Mouse (Mus musculus) hindbrain, postnatal 0 days (tissue): ENCODE results near the gene Btbd35f12. TPM values are rescaled to one million over a fixed set of nuclear protein-coding genes. Genes with fewer than 3 reads are reported as not detected.
"Not testable (repeated sequence)": the region's sequence is repeated elsewhere in the genome, so short reads cannot be mapped to it uniquely, and the experiment has no call there.

ENCODE experiments used
- ATAC-seq: fragments of 200-750 bp; cut with Nextera tagmentation; 2 replicates; pipeline ENCODE4 v1.8.0; 2017; ENCODE audit warnings: mild to moderate bottlenecking, moderate TSS enrichment, moderate library complexity
- DNase-seq: peaks from one replicate; pipeline ENCODE4 v3.0.0-alpha.2; 2015; ENCODE audit warnings: low spot score
- H3K27ac ChIP-seq: fragments of 300-500 bp; sonication (generic); 2 replicates; pipeline ENCODE4 v1.5.1; 2014; ENCODE audit warnings: mild to moderate bottlenecking
- H3K27me3 ChIP-seq: fragments of 300-500 bp; sonication (generic); 2 replicates; pipeline ENCODE4 v1.6.1; 2014; ENCODE audit warnings: low read length, mixed read lengths; ENCODE audit not compliant: insufficient read depth
- H3K36me3 ChIP-seq: fragments of 300-500 bp; sonication (generic); 2 replicates; pipeline ENCODE4 v1.6.1; 2014; ENCODE audit warnings: low read length, mixed read lengths; ENCODE audit not compliant: insufficient read depth
- H3K4me1 ChIP-seq: fragments of 300-500 bp; sonication (generic); 2 replicates; pipeline ENCODE4 v1.6.1; 2014; ENCODE audit warnings: antibody characterized with exemption, low read length, mixed read lengths; ENCODE audit not compliant: insufficient read depth
- H3K4me2 ChIP-seq: fragments of 300-500 bp; sonication (generic); 2 replicates; pipeline ENCODE4 v1.6.1; 2014; ENCODE audit warnings: low read depth, mild to moderate bottlenecking, low read length, moderate library complexity, mixed read lengths
- H3K4me3 ChIP-seq: fragments of 300-500 bp; sonication (generic); 2 replicates; pipeline ENCODE4 v1.5.1; 2014; ENCODE audit warnings: low read length
- H3K9ac ChIP-seq: fragments of 300-500 bp; sonication (generic); replicated peaks from 2 replicates; pipeline ENCODE4 v1.6.1; 2014; ENCODE audit warnings: mild to moderate bottlenecking, low read length, moderate library complexity, mixed read lengths
- H3K9me3 ChIP-seq: fragments of 300-500 bp; sonication (generic); 2 replicates; pipeline ENCODE4 v1.6.1; 2016; ENCODE audit warnings: low read length, mixed read lengths
- WGBS: fragments of 180-500 bp; shearing (Covaris S2); extraction: QIAGEN DNeasy Blood & Tissue Kit; methylation state at CpG from one replicate; pipeline ENCODE4 v1.1.7; 2014; 5-methylcytosine and 5-hydroxymethylcytosine counted together
- polyA plus RNA-seq: library from polyadenylated mRNA; unstranded; fragments of >200 nt; fragmentation: Nextera tagmentation; extraction: Ambion mirVana; gene quantifications from 2 replicates; pipeline ENCODE4 v1.2.1, GENCODE M21; 2015
- total RNA-seq: library from RNA; depleted of rRNA; stranded (reverse); fragments of >200 nt; gene quantifications from 2 replicates; pipeline ENCODE4 v1.2.3, GENCODE M21; 2014; rRNA removed

The Btbd35f12 gene
- total RNA-seq (not detected in 2 replicates), polyA plus RNA-seq (not detected in 2 replicates)

GRCm38 (mm10) chrX:33313079-33313478, at the start of gene Btbd35f12:
Gene Btbd35f12, plus strand, starts transcription at chrX:33313379.
- not testable (repeated sequence) for H3K4me3 ChIP-seq, H3K9me3 ChIP-seq, H3K4me1 ChIP-seq, H3K36me3 ChIP-seq, H3K4me2 ChIP-seq, DNase-seq, H3K27me3 ChIP-seq, H3K9ac ChIP-seq, H3K27ac ChIP-seq, ATAC-seq
- WGBS, result no CpG with 5 or more reads among the region's 3 CpGs

DNA sequence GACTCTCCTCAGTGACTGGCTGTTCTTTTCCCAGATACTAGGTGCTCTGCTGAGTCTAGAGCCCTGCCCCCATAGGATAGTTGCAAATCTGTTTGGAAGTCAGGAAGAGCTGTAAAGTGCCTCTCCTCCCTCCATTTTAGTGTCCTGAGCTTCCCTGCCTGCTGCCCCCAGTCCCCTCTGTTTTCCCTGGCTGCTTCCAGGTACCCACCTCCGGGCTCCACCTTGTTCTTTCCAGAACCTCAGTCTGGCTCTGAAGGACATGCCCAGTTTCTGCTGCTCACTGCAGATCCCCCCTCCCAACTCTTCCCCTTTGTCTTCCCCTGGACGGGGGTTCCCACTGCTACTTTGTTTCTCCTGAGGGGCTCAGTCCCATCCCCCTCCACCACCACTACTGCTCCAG, 40.1 kb downstream of the Btbd35f12 start:
- DNase-seq, H3K4me3 ChIP-seq, H3K4me1 ChIP-seq, H3K27me3 ChIP-seq, H3K36me3 ChIP-seq, H3K27ac ChIP-seq, H3K4me2 ChIP-seq, ATAC-seq, H3K9me3 ChIP-seq, H3K9ac ChIP-seq: not testable (repeated sequence)
- WGBS, result 85% methylated on average over 2 of the region's 2 CpGs

Other genes starting within 250 kb of the Btbd35f12 start
- gene Spin2-ps6, start 78.5 kb upstream of the Btbd35f12 start, total RNA-seq, result not detected in 2 replicates
- not detected in 2 replicates for gene Spin2-ps6, start 78.5 kb upstream of the Btbd35f12 start, polyA plus RNA-seq